Mouse (Mus musculus) intestine, embryonic 16.5 days (tissue): ENCODE data around the gene Scin. TPM values are rescaled to one million over a fixed set of nuclear protein-coding genes. Genes with fewer than 3 reads are reported as not detected.

Source experiments
- ATAC-seq: fragments of 200-750 bp; cut with Nextera tagmentation; 2 replicates; pipeline ENCODE4 v1.8.0; 2017; ENCODE audit warnings: moderate TSS enrichment, moderate library complexity
- H3K27ac ChIP-seq: fragments of 300-500 bp; sonication (generic); 2 replicates; pipeline ENCODE4 v1.5.1; 2014; ENCODE audit warnings: mild to moderate bottlenecking, low read length
- H3K27me3 ChIP-seq: fragments of 300-500 bp; sonication (generic); replicated peaks from 2 replicates; pipeline ENCODE4 v1.6.1; 2014; ENCODE audit warnings: low read length, control low read depth, mixed read lengths; ENCODE audit not compliant: control insufficient read depth, insufficient read depth
- H3K36me3 ChIP-seq: fragments of 300-500 bp; sonication (generic); 2 replicates; pipeline ENCODE4 v1.6.1; 2014; ENCODE audit warnings: low read length, control low read depth; ENCODE audit not compliant: control insufficient read depth, insufficient read depth
- H3K4me1 ChIP-seq: fragments of 300-500 bp; sonication (generic); 2 replicates; pipeline ENCODE4 v1.6.1; 2014; ENCODE audit warnings: low read length, control low read depth, mixed read lengths; ENCODE audit not compliant: control insufficient read depth, insufficient read depth
- H3K4me2 ChIP-seq: fragments of 300-500 bp; sonication (generic); 2 replicates; pipeline ENCODE4 v1.6.1; 2014; ENCODE audit warnings: low read depth, low read length, control low read depth
- H3K4me3 ChIP-seq: fragments of 300-500 bp; sonication (generic); 2 replicates; pipeline ENCODE4 v1.5.1; 2014; ENCODE audit warnings: mild to moderate bottlenecking, low read length
- H3K9ac ChIP-seq: fragments of 300-500 bp; sonication (generic); 2 replicates; pipeline ENCODE4 v1.6.1; 2014; ENCODE audit warnings: low read depth, low read length
- H3K9me3 ChIP-seq: fragments of 300-500 bp; sonication (generic); 2 replicates; pipeline ENCODE4 v1.6.1; 2016; ENCODE audit warnings: low read length, control low read depth; ENCODE audit not compliant: control insufficient read depth
- WGBS: fragments of 180-500 bp; shearing (Covaris S2); extraction: QIAGEN DNeasy Blood & Tissue Kit; methylation state at CpG from one replicate; pipeline ENCODE4 v1.1.7; 2014; 5-methylcytosine and 5-hydroxymethylcytosine counted together
- polyA plus RNA-seq: library from polyadenylated mRNA; unstranded; fragments of >200 nt; fragmentation: Nextera tagmentation; extraction: Ambion mirVana; gene quantifications from 2 replicates; pipeline ENCODE4 v1.2.1, GENCODE M21; 2015

The Scin gene
- polyA plus RNA-seq, 1 experiment from 2014 or later = 67.5 TPM

- Histone ChIP-seq H3K4me3 (no peak overlapping the region), H3K9me3 (no peaks in the 10 kb centered on the region), H3K27ac (no peak overlapping the region), H3K9ac (no peak overlapping the region), H3K4me1 (no peaks in the 10 kb centered on the region), H3K27me3 (no peaks in the 10 kb centered on the region), H3K36me3 (no peaks in the 10 kb centered on the region), H3K4me2 (no peak overlapping the region)
- ATAC-seq = no peak
- 72% methylated on average over 8 of the region's 8 CpGs for WGBS
Measured at GRCm38 (mm10) chr12:40152353-40153069, 18.5 kb upstream of the Scin start.

DNA sequence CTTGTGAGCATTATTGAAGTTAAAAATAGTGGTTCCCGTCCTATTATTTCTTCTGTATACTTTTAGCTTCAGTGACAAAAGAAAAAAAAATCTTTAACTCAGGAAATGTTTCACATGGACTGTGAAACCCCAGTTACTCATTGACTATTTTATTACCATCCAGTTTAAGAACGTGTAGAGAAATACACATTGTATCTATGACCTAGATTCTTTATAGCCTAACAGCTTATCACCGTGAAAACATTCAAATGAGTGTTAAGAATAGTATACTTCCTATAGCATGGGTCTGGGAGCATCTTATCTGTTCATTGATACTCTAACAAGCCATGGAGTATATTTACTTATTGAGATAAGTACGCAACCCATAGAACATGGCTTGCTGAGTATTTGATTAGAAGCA, 13.3 kb upstream of the Scin start:
- ATAC-seq = peak; percentile 96
- Histone ChIP-seq H3K4me2 (no peak overlapping the region), H3K9ac (no peak overlapping the region), H3K4me3 (no peak overlapping the region), H3K36me3 (no peaks in the 10 kb centered on the region), H3K4me1 (no peaks in the 10 kb centered on the region), H3K27me3 (no peaks in the 10 kb centered on the region), H3K9me3 (no peaks in the 10 kb centered on the region), H3K27ac (no peak overlapping the region)
- WGBS = 51% methylated on average over 4 of the region's 4 CpGs

GRCm38 (mm10) chr12:40146510-40146909, 12.5 kb upstream of the Scin start:
- H3K27ac ChIP-seq = peak overlapping the region; percentile 59
- no peaks in the 10 kb centered on the region for H3K9me3 ChIP-seq
- 54% methylated on average over 5 of the region's 5 CpGs for WGBS
- H3K4me3 ChIP-seq = no peak overlapping the region
- no peaks in the 10 kb centered on the region for H3K4me1 ChIP-seq
- peak; percentile 50 for ATAC-seq
- H3K36me3 ChIP-seq = no peaks in the 10 kb centered on the region
- no peak overlapping the region for H3K9ac ChIP-seq
- no peaks in the 10 kb centered on the region for H3K27me3 ChIP-seq
- no peak overlapping the region for H3K4me2 ChIP-seq

GRCm38 (mm10) chr12:40140706-40141105, 6.7 kb upstream of the Scin start:
- no peak overlapping the region for H3K4me3 ChIP-seq
- no peak overlapping the region for H3K4me2 ChIP-seq
- H3K27ac ChIP-seq = no peak overlapping the region
- no peaks in the 10 kb centered on the region for H3K36me3 ChIP-seq
- peaks cover 3% of the 10 kb centered on the region; the same call in 1 of the 2 replicates for H3K4me1 ChIP-seq
- no peaks in the 10 kb centered on the region for H3K27me3 ChIP-seq
- no peaks in the 10 kb centered on the region for H3K9me3 ChIP-seq
- WGBS = 62% methylated on average over 5 of the region's 5 CpGs
- ATAC-seq = no peak
- H3K9ac ChIP-seq = no peak overlapping the region

- 58% methylated on average over 8 of the region's 8 CpGs for WGBS
- Histone ChIP-seq H3K9ac (no peak overlapping the region), H3K36me3 (no peaks in the 10 kb centered on the region), H3K27ac (peak overlapping the region; percentile 49; the same call in 1 of the 2 replicates), H3K4me2 (no peak overlapping the region), H3K4me3 (no peak overlapping the region), H3K27me3 (no peaks in the 10 kb centered on the region), H3K9me3 (no peaks in the 10 kb centered on the region), H3K4me1 (peaks cover 3% of the 10 kb centered on the region; the same call in 1 of the 2 replicates)
- ATAC-seq = peak; percentile 94
Measured at GRCm38 (mm10) chr12:40139484-40140245, 5.6 kb upstream of the Scin start.

DNA sequence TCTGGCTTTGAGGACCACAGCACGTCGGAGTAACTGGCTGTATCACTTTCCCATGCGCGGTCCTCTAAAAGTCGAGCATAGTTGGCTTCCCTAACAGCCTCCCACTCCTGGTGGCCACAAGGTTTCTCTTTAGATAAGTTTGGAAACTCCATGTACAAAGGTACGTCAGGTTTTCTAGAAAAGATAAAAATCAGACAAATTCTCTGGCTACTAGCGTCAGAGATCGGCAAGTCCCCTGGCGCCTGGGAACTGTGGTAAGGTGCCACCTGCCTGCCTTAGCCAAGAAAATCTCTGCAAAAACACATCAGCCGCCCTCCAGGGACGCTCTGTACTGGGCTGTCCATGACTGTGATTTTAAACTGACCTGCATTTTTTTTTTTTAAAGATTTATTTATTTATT, 501 bp upstream of the Scin start:
- Histone ChIP-seq H3K4me1 (peaks cover 11% of the 10 kb centered on the region), H3K9ac (no peak overlapping the region), H3K4me3 (peak overlapping the region; percentile 59), H3K27ac (no peak overlapping the region), H3K9me3 (no peaks in the 10 kb centered on the region), H3K36me3 (no peaks in the 10 kb centered on the region), H3K27me3 (peaks cover 6% of the 10 kb centered on the region; the same call in 1 of the 2 replicates), H3K4me2 (peak overlapping the region; percentile 75)
- 56% methylated on average over 11 of the region's 11 CpGs for WGBS
- no peak for ATAC-seq

DNA sequence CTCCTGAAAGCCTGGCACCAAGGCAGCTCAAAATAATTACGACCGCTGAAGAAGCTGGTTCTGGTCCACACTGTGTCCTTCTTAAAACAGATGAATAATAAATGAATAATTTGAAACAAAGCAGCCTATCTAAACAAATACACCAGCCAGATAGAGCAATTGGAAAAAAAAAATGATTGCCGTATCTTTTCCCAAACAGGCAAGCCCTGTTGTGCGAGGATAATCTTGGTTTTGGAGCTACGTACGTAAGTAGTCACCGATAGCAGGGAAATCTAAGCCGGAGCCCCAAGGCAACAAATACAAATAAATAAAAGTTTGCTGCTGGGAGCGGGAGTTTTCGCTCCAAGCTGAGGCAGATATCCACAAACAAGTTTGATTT, 845 bp downstream of the Scin start:
- H3K4me2 ChIP-seq = peak overlapping the region; percentile 75
- H3K4me1 ChIP-seq = peaks cover 11% of the 10 kb centered on the region
- no peaks in the 10 kb centered on the region for H3K36me3 ChIP-seq
- H3K9me3 ChIP-seq = no peaks in the 10 kb centered on the region
- H3K27me3 ChIP-seq = peaks cover 6% of the 10 kb centered on the region; the same call in 1 of the 2 replicates
- peak overlapping the region; percentile 70 for H3K9ac ChIP-seq
- peak overlapping the region; percentile 59 for H3K4me3 ChIP-seq
- 13% methylated on average over 10 of the region's 10 CpGs for WGBS
- no peak; the same call in 1 of the 2 replicates for ATAC-seq
- H3K27ac ChIP-seq = no peak overlapping the region

DNA sequence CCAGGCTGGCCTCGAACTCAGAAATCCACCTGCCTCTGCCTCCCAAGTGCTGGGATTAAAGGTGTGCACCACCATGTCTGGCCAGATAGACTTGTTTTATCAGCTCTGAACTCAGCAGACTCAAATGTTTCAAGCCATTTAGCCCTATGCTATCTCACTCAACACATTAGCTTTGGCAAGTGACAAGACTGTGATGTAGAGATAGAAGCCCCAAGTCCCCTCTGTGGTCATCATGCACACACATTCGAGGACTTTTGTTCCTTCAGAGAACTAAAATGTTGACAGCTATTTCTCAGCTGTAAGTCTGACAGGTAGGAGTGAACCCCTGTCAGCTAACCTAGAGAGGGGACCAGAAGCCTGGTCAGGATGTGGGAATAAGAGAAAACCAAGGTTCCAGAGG, 15.2 kb downstream of the Scin start:
- Histone ChIP-seq H3K27me3 (no peaks in the 10 kb centered on the region), H3K4me3 (no peak overlapping the region), H3K9ac (no peak overlapping the region), H3K27ac (no peak overlapping the region), H3K9me3 (no peaks in the 10 kb centered on the region), H3K4me1 (no peaks in the 10 kb centered on the region), H3K4me2 (no peak overlapping the region), H3K36me3 (no peaks in the 10 kb centered on the region)
- WGBS = 81% methylated on average over 2 of the region's 2 CpGs
- ATAC-seq = no peak

GRCm38 (mm10) chr12:40117045-40117444, 17.0 kb downstream of the Scin start:
- no peak overlapping the region for H3K4me3 ChIP-seq
- no peak overlapping the region for H3K27ac ChIP-seq
- no peak overlapping the region for H3K9ac ChIP-seq
- no peak overlapping the region for H3K4me2 ChIP-seq
- no peaks in the 10 kb centered on the region for H3K36me3 ChIP-seq
- H3K4me1 ChIP-seq = no peaks in the 10 kb centered on the region
- ATAC-seq = no peak
- H3K27me3 ChIP-seq = no peaks in the 10 kb centered on the region
- WGBS = 91% methylated on average over 6 of the region's 6 CpGs
- no peaks in the 10 kb centered on the region for H3K9me3 ChIP-seq
